Mouse (Mus musculus): Measurements from ENCODE around the gene Gm2026.
"Not testable (repeated sequence)": the region's sequence is repeated elsewhere in the genome, so short reads cannot be mapped to it uniquely, and the experiment has no call there.

The Gm2026 gene

GRCm38 (mm10) chr2:175965031-175965430 is at the start of gene Gm2026:
Gm2026 (plus strand) TSS chr2:175965331.
- DNase-seq (ENCODE audit: low spot score), result not testable (repeated sequence)

- DNase-seq (ENCODE audit: low spot score), result not testable (repeated sequence)
Observed at GRCm38 (mm10) chr2:175931000-175931399, 34.1 kb upstream of the Gm2026 start, which contains the start of gene Zfp966. Zfp966 (minus strand) TSS chr2:175931100.
